Mouse (Mus musculus) hindbrain, postnatal 0 days (tissue): ENCODE data around the gene Cryzl1. TPM values are rescaled to one million over a fixed set of nuclear protein-coding genes. Genes with fewer than 3 reads are reported as not detected.
A peak's percentile ranks its signal among the peaks of the same experiment; 100 is the strongest.

Experiments used
- ATAC-seq: fragments of 200-750 bp; cut with Nextera tagmentation; 2 replicates; pipeline ENCODE4 v1.8.0; 2017; ENCODE audit warnings: mild to moderate bottlenecking, moderate TSS enrichment, moderate library complexity
- DNase-seq: peaks from one replicate; pipeline ENCODE4 v3.0.0-alpha.2; 2015; ENCODE audit warnings: low spot score
- H3K27ac ChIP-seq: fragments of 300-500 bp; sonication (generic); 2 replicates; pipeline ENCODE4 v1.5.1; 2014; ENCODE audit warnings: mild to moderate bottlenecking
- H3K27me3 ChIP-seq: fragments of 300-500 bp; sonication (generic); 2 replicates; pipeline ENCODE4 v1.6.1; 2014; ENCODE audit warnings: low read length, mixed read lengths; ENCODE audit not compliant: insufficient read depth
- H3K36me3 ChIP-seq: fragments of 300-500 bp; sonication (generic); 2 replicates; pipeline ENCODE4 v1.6.1; 2014; ENCODE audit warnings: low read length, mixed read lengths; ENCODE audit not compliant: insufficient read depth
- H3K4me1 ChIP-seq: fragments of 300-500 bp; sonication (generic); 2 replicates; pipeline ENCODE4 v1.6.1; 2014; ENCODE audit warnings: antibody characterized with exemption, low read length, mixed read lengths; ENCODE audit not compliant: insufficient read depth
- H3K4me2 ChIP-seq: fragments of 300-500 bp; sonication (generic); 2 replicates; pipeline ENCODE4 v1.6.1; 2014; ENCODE audit warnings: low read depth, mild to moderate bottlenecking, low read length, moderate library complexity, mixed read lengths
- H3K4me3 ChIP-seq: fragments of 300-500 bp; sonication (generic); 2 replicates; pipeline ENCODE4 v1.5.1; 2014; ENCODE audit warnings: low read length
- H3K9ac ChIP-seq: fragments of 300-500 bp; sonication (generic); replicated peaks from 2 replicates; pipeline ENCODE4 v1.6.1; 2014; ENCODE audit warnings: mild to moderate bottlenecking, low read length, moderate library complexity, mixed read lengths
- H3K9me3 ChIP-seq: fragments of 300-500 bp; sonication (generic); 2 replicates; pipeline ENCODE4 v1.6.1; 2016; ENCODE audit warnings: low read length, mixed read lengths
- CTCF ChIP-seq: IDR thresholded peaks from 2 replicates; pipeline ENCODE4 v1.5.1; 2016; ENCODE audit warnings: antibody characterized with exemption, control low read depth, low read depth
- WGBS: fragments of 180-500 bp; shearing (Covaris S2); extraction: QIAGEN DNeasy Blood & Tissue Kit; methylation state at CpG from one replicate; pipeline ENCODE4 v1.1.7; 2014; 5-methylcytosine and 5-hydroxymethylcytosine counted together
- polyA plus RNA-seq: library from polyadenylated mRNA; unstranded; fragments of >200 nt; fragmentation: Nextera tagmentation; extraction: Ambion mirVana; gene quantifications from 2 replicates; pipeline ENCODE4 v1.2.1, GENCODE M21; 2015
- total RNA-seq: library from RNA; depleted of rRNA; stranded (reverse); fragments of >200 nt; gene quantifications from 2 replicates; pipeline ENCODE4 v1.2.3, GENCODE M21; 2014

The Cryzl1 gene
- total and polyA plus RNA-seq, 2 experiments from 2014 or later: 67.3 to 101 TPM

GRCm38 (mm10) chr16:91761202-91761601 is 32.4 kb upstream of the Cryzl1 start:
- no peak for DNase-seq
- Histone ChIP-seq H3K9me3 (no peaks in the 10 kb centered on the region), H3K27me3 (no peaks in the 10 kb centered on the region), H3K4me3 (no peak overlapping the region), H3K4me2 (no peak overlapping the region), H3K4me1 (peaks cover 14% of the 10 kb centered on the region), H3K9ac (no peak overlapping the region), H3K27ac (no peak overlapping the region), H3K36me3 (no peaks in the 10 kb centered on the region)
- no peak for TF ChIP-seq CTCF
- no peak for ATAC-seq
- WGBS: 68% methylated on average over 9 of the region's 9 CpGs

- DNase-seq: no peak
- Histone ChIP-seq H3K4me1 (no peaks in the 10 kb centered on the region), H3K9me3 (no peaks in the 10 kb centered on the region), H3K36me3 (no peaks in the 10 kb centered on the region), H3K27ac (no peak overlapping the region), H3K27me3 (no peaks in the 10 kb centered on the region), H3K9ac (no peak overlapping the region), H3K4me2 (no peak overlapping the region), H3K4me3 (no peak overlapping the region)
- 94% methylated on average over 6 of the region's 6 CpGs for WGBS
- ATAC-seq: no peak
- no peak for TF ChIP-seq CTCF
These were observed 26.2 kb upstream of the Cryzl1 start for GRCm38 (mm10) chr16:91754957-91755356.

GRCm38 (mm10) chr16:91753611-91754010 is 24.8 kb upstream of the Cryzl1 start:
- TF ChIP-seq CTCF: no peak

GRCm38 (mm10) chr16:91751644-91752385 is 23.0 kb upstream of the Cryzl1 start:
- ATAC-seq: no peak
- WGBS: 69% methylated on average over 13 of the region's 13 CpGs
- no peaks in the 10 kb centered on the region for H3K4me1 ChIP-seq

More at GRCm38 (mm10) chr16:91753611-91754010, 24.8 kb upstream of the Cryzl1 start:
- H3K36me3 ChIP-seq: no peaks in the 10 kb centered on the region
- WGBS: 87% methylated on average over 4 of the region's 4 CpGs
- no peaks in the 10 kb centered on the region for H3K27me3 ChIP-seq
- no peak overlapping the region for H3K4me3 ChIP-seq
- no peaks in the 10 kb centered on the region for H3K9me3 ChIP-seq
- H3K9ac ChIP-seq: no peak overlapping the region
- H3K4me1 ChIP-seq: no peaks in the 10 kb centered on the region
- H3K27ac ChIP-seq: no peak overlapping the region
- no peak for ATAC-seq
- H3K4me2 ChIP-seq: no peak overlapping the region
- no peak for DNase-seq

GRCm38 (mm10) chr16:91747567-91747966 is 18.8 kb upstream of the Cryzl1 start:
- no peak overlapping the region for H3K9ac ChIP-seq
- no peak overlapping the region for H3K4me2 ChIP-seq
- no peak for TF ChIP-seq CTCF
- no peaks in the 10 kb centered on the region for H3K9me3 ChIP-seq
- no peak overlapping the region for H3K27ac ChIP-seq
- DNase-seq (no peak), ATAC-seq (no peak)
- 88% methylated on average over 6 of the region's 6 CpGs for WGBS
- no peaks in the 10 kb centered on the region for H3K27me3 ChIP-seq
- H3K36me3 ChIP-seq: no peaks in the 10 kb centered on the region
- H3K4me3 ChIP-seq: no peak overlapping the region
- H3K4me1 ChIP-seq: 0 out of 2 replicates have a peak, but pooled peaks cover 6% of the 10 kb centered on the region

More at GRCm38 (mm10) chr16:91751644-91752385, 23.0 kb upstream of the Cryzl1 start:
- Histone ChIP-seq H3K27ac (no peak overlapping the region), H3K27me3 (no peaks in the 10 kb centered on the region), H3K36me3 (no peaks in the 10 kb centered on the region), H3K4me3 (no peak overlapping the region), H3K4me2 (no peak overlapping the region), H3K9ac (no peak overlapping the region), H3K9me3 (no peaks in the 10 kb centered on the region)
- DNase-seq: no peak
- no peak for TF ChIP-seq CTCF

GRCm38 (mm10) chr16:91746101-91746950 is 17.6 kb upstream of the Cryzl1 start:
- ATAC-seq (no peak), DNase-seq (peak; percentile 46)
- Histone ChIP-seq H3K9me3 (no peaks in the 10 kb centered on the region), H3K27ac (no peak overlapping the region), H3K27me3 (no peaks in the 10 kb centered on the region), H3K4me2 (no peak overlapping the region), H3K9ac (no peak overlapping the region), H3K36me3 (no peaks in the 10 kb centered on the region), H3K4me3 (no peak overlapping the region), H3K4me1 (0 out of 2 replicates have a peak, but pooled peaks cover 6% of the 10 kb centered on the region)
- WGBS: 51% methylated on average over 14 of the region's 14 CpGs
- no peak for TF ChIP-seq CTCF
